Mouse (Mus musculus): ENCODE results near the gene Gbe1. TPM values are rescaled to one million over a fixed set of nuclear protein-coding genes. Genes with fewer than 3 reads are reported as not detected.
A peak's percentile ranks its signal among the peaks of the same experiment; 100 is the strongest.

Gbe1 gene
- total and polyA plus RNA-seq, 2 experiments from 2014 or later, result 57.6 to 72.4 TPM

DNA sequence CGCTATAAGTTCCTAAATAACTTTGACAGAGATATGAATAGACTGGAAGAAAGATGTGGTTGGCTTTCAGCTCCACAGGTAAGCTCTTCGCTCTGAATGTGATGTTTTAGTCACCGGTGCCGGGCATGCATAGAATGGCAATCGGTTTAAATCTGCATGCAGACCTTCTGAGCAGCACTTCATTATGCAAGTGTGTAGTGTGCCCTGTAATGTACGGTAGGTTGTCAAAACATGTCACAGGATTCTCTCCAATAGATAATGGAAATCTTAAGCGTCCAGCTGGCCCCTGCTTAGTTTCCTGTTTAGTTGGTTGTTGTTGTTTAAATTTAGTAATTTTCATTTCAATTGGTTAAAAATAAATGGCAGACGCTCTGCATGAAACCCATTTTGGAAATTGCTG, 213.5 kb downstream of the Gbe1 start:
- Histone ChIP-seq H3K4me2 (ENCODE audit: low read depth, low read length) (no peak overlapping the region), H3K4me3 (ENCODE audit: low read depth, low read length) (no peak overlapping the region), H3K27ac (ENCODE audit: low read depth) (no peak overlapping the region), H3K36me3 (replicated peaks; ENCODE audit: control insufficient read depth, insufficient read depth, low read length) (no peaks in the 10 kb centered on the region), H3K4me1 (ENCODE audit: control insufficient read depth, insufficient read depth) (peaks cover 2% of the 10 kb centered on the region; the same call in 1 of the 2 replicates), H3K9me3 (replicated peaks; ENCODE audit: control insufficient read depth, low read length) (no peaks in the 10 kb centered on the region), H3K9ac (replicated peaks; ENCODE audit: low read depth, low read length) (no peak overlapping the region), H3K27me3 (ENCODE audit: control insufficient read depth, insufficient read depth, low read length) (no peaks in the 10 kb centered on the region)
- WGBS, result 83% methylated on average over 8 of the region's 8 CpGs
- no peak for DNase-seq (ENCODE audit: low spot score)
- TF ChIP-seq EP300 (IDR thresholded peaks at IDR 0.05; ENCODE audit: low read depth), result no peak
- TF ChIP-seq CTCF (IDR thresholded peaks at IDR 0.05; ENCODE audit: low read depth), result no peak
- ATAC-seq (ENCODE audit: insufficient read depth, low read depth), result no peak

DNA sequence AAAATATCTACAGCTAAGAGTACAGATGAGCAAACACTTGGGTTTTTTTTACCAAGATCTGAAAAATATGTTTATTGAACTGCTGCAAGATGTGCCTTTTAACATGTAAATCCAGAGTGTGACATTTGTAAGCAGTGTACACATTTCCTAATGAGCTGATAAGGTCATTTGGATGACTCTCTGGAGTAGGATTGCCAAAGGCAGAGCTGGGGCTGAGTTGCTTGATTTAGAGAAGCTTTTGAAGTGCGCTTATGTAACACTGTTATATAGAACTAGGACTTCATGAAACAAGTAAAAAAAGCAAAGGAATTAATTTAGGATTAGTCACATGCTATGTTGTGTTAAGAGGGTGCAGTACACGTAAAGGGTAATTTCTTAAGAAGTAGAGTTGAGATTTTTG, 221.5 kb downstream of the Gbe1 start:
- no peak for DNase-seq (ENCODE audit: low spot score)
- Histone ChIP-seq H3K9me3 (replicated peaks; ENCODE audit: control insufficient read depth, low read length) (no peaks in the 10 kb centered on the region), H3K4me1 (ENCODE audit: control insufficient read depth, insufficient read depth) (0 out of 2 replicates have a peak, but pooled peaks cover 4% of the 10 kb centered on the region), H3K4me3 (ENCODE audit: low read depth, low read length) (no peak overlapping the region), H3K36me3 (replicated peaks; ENCODE audit: control insufficient read depth, insufficient read depth, low read length) (no peaks in the 10 kb centered on the region), H3K27me3 (ENCODE audit: control insufficient read depth, insufficient read depth, low read length) (no peaks in the 10 kb centered on the region), H3K27ac (ENCODE audit: low read depth) (no peak overlapping the region), H3K4me2 (ENCODE audit: low read depth, low read length) (no peak overlapping the region), H3K9ac (replicated peaks; ENCODE audit: low read depth, low read length) (no peak overlapping the region)
- no peak for ATAC-seq (ENCODE audit: insufficient read depth, low read depth)
- no peak for TF ChIP-seq CTCF (IDR thresholded peaks at IDR 0.05; ENCODE audit: low read depth)
- no peak for TF ChIP-seq EP300 (IDR thresholded peaks at IDR 0.05; ENCODE audit: low read depth)
- 79% methylated on average over 2 of the region's 2 CpGs for WGBS

DNA sequence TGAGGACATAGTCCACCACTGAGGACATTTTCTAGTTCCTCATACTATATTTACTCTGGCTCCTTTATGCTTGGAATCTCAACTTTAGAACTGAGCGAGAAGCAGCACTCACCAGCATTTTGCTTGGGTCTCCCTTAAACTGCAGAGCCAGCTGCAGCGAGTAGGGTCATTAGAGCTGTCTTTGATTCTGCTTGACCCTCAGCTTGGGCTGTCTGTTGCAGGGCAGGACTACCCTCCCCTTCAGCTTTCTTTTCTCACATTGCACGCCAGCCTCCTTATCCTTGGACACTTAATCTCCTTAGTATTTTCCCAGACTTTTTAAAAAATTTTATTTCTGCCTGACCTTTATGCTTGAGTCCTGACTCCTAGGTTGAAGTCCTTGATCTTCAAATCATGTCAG, 237.1 kb downstream of the Gbe1 start:
- Histone ChIP-seq H3K4me2 (ENCODE audit: low read depth, low read length) (no peak overlapping the region), H3K4me3 (ENCODE audit: low read depth, low read length) (no peak overlapping the region), H3K27me3 (ENCODE audit: control insufficient read depth, insufficient read depth, low read length) (no peaks in the 10 kb centered on the region), H3K27ac (ENCODE audit: low read depth) (no peak overlapping the region), H3K9ac (replicated peaks; ENCODE audit: low read depth, low read length) (no peak overlapping the region), H3K9me3 (replicated peaks; ENCODE audit: control insufficient read depth, low read length) (no peaks in the 10 kb centered on the region), H3K4me1 (ENCODE audit: control insufficient read depth, insufficient read depth) (no peaks in the 10 kb centered on the region), H3K36me3 (replicated peaks; ENCODE audit: control insufficient read depth, insufficient read depth, low read length) (no peaks in the 10 kb centered on the region)
- no peak for TF ChIP-seq EP300 (IDR thresholded peaks at IDR 0.05; ENCODE audit: low read depth)
- TF ChIP-seq CTCF (IDR thresholded peaks at IDR 0.05; ENCODE audit: low read depth), result no peak
- ATAC-seq (ENCODE audit: insufficient read depth, low read depth), result no peak
- 74% methylated on average over 3 of the region's 3 CpGs for WGBS
- no peak for DNase-seq (ENCODE audit: low spot score)

DNA sequence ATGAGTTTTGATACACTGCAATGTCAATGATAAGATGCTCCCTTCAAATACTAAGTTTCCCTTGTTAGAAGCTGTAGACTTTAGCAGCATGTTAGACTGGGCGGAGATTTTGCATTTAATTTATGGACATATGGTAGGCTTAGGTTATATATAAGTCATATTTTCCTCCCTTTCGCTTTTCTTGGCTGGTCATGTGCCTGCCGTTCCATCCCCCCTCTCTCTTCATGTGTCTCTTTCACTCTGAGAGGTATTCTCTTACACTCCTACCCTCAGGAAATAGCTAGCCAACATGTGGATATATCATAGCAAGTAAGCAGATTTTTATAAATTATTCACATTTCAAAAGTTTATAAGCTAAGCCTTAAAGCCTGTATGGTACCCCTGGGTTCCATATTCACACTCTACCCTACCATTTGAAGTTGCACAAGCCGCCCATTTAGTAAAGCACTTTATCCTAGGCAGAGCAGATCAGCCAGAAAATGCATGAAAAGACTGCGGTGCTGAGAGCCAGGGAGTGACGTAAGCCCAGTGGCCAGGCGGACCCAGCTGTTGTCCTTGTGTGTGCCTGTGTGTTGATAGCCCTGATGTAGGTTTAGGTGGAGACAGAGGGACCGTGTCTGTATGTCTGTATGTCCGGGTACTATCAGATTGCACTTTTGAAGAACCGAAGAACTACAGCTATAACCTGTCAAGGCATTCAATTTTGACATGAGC, 248.0 kb downstream of the Gbe1 start:
- Histone ChIP-seq H3K4me2 (ENCODE audit: low read depth, low read length) (no peak overlapping the region), H3K36me3 (replicated peaks; ENCODE audit: control insufficient read depth, insufficient read depth, low read length) (no peaks in the 10 kb centered on the region), H3K9ac (replicated peaks; ENCODE audit: low read depth, low read length) (no peak overlapping the region), H3K4me1 (ENCODE audit: control insufficient read depth, insufficient read depth) (no peaks in the 10 kb centered on the region), H3K27ac (ENCODE audit: low read depth) (no peak overlapping the region), H3K27me3 (ENCODE audit: control insufficient read depth, insufficient read depth, low read length) (no peaks in the 10 kb centered on the region), H3K4me3 (ENCODE audit: low read depth, low read length) (no peak overlapping the region), H3K9me3 (replicated peaks; ENCODE audit: control insufficient read depth, low read length) (no peaks in the 10 kb centered on the region)
- 64% methylated on average over 10 of the region's 10 CpGs for WGBS
- peak; percentile 44 for ATAC-seq (ENCODE audit: insufficient read depth, low read depth)
- DNase-seq (ENCODE audit: low spot score), result no peak
- TF ChIP-seq EP300 (IDR thresholded peaks at IDR 0.05; ENCODE audit: low read depth) (no peak), CTCF (IDR thresholded peaks at IDR 0.05; ENCODE audit: low read depth) (no peak)

DNA sequence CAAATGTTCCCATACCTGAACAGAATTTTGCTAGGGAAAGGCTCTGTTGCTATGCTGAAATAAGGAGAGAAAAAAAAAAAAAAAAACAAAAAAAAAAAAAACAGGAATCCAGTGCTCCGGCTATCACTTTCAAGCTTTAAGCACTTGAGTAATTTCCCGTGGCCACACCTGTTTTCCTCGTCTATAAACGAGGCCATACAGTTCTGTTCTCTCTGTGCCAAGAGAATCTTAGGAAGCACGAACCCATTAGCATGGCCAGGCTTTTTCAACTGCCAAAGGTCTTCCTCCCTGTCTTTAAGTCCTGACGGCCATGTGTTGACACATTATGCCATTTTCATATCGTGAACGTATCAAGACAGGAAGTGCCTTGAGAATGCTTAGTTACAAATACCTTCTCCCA, 248.8 kb downstream of the Gbe1 start:
- H3K36me3 ChIP-seq (replicated peaks; ENCODE audit: control insufficient read depth, insufficient read depth, low read length), result no peaks in the 10 kb centered on the region
- H3K4me2 ChIP-seq (ENCODE audit: low read depth, low read length), result no peak overlapping the region
- no peaks in the 10 kb centered on the region for H3K9me3 ChIP-seq (replicated peaks; ENCODE audit: control insufficient read depth, low read length)
- ATAC-seq (ENCODE audit: insufficient read depth, low read depth), result no peak
- no peak for DNase-seq (ENCODE audit: low spot score)
- no peaks in the 10 kb centered on the region for H3K4me1 ChIP-seq (ENCODE audit: control insufficient read depth, insufficient read depth)
- no peak overlapping the region for H3K9ac ChIP-seq (replicated peaks; ENCODE audit: low read depth, low read length)
- no peak overlapping the region for H3K27ac ChIP-seq (ENCODE audit: low read depth)
- TF ChIP-seq EP300 (IDR thresholded peaks at IDR 0.05; ENCODE audit: low read depth) (no peak), CTCF (IDR thresholded peaks at IDR 0.05; ENCODE audit: low read depth) (no peak)
- H3K27me3 ChIP-seq (ENCODE audit: control insufficient read depth, insufficient read depth, low read length), result no peaks in the 10 kb centered on the region
- WGBS, result 76% methylated on average over 8 of the region's 8 CpGs
- H3K4me3 ChIP-seq (ENCODE audit: low read depth, low read length), result no peak overlapping the region

DNA sequence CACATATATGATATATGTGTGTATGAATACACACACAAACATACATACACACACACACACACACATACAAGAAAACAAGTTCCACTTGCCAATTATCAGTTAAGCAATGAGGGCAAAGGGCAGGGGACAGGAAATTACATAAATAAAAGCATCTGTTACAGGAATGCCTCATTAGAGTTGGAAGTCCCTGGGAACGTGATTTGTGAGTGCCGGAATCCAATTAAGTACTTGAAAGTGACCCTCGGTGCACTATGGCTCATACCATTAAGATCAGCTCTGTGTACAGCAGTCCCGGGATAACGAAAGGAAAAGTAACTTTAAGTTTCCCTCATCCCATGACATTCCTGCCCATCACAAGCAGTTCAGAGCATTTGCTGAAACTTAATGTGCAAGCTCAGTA, 249.7 kb downstream of the Gbe1 start:
- Histone ChIP-seq H3K4me1 (ENCODE audit: control insufficient read depth, insufficient read depth) (no peaks in the 10 kb centered on the region), H3K9me3 (replicated peaks; ENCODE audit: control insufficient read depth, low read length) (no peaks in the 10 kb centered on the region), H3K4me3 (ENCODE audit: low read depth, low read length) (no peak overlapping the region), H3K36me3 (replicated peaks; ENCODE audit: control insufficient read depth, insufficient read depth, low read length) (no peaks in the 10 kb centered on the region), H3K27me3 (ENCODE audit: control insufficient read depth, insufficient read depth, low read length) (no peaks in the 10 kb centered on the region), H3K9ac (replicated peaks; ENCODE audit: low read depth, low read length) (no peak overlapping the region), H3K4me2 (ENCODE audit: low read depth, low read length) (no peak overlapping the region), H3K27ac (ENCODE audit: low read depth) (no peak overlapping the region)
- no peak for TF ChIP-seq CTCF (IDR thresholded peaks at IDR 0.05; ENCODE audit: low read depth)
- no peak for TF ChIP-seq EP300 (IDR thresholded peaks at IDR 0.05; ENCODE audit: low read depth)
- ATAC-seq (ENCODE audit: insufficient read depth, low read depth) (no peak), DNase-seq (ENCODE audit: low spot score) (no peak)
- 70% methylated on average over 5 of the region's 5 CpGs for WGBS

All from heart, postnatal 0 days (tissue).